Comparison of ENCODE assay signal across 8 mouse cellular contexts in the genomic region with DNA sequence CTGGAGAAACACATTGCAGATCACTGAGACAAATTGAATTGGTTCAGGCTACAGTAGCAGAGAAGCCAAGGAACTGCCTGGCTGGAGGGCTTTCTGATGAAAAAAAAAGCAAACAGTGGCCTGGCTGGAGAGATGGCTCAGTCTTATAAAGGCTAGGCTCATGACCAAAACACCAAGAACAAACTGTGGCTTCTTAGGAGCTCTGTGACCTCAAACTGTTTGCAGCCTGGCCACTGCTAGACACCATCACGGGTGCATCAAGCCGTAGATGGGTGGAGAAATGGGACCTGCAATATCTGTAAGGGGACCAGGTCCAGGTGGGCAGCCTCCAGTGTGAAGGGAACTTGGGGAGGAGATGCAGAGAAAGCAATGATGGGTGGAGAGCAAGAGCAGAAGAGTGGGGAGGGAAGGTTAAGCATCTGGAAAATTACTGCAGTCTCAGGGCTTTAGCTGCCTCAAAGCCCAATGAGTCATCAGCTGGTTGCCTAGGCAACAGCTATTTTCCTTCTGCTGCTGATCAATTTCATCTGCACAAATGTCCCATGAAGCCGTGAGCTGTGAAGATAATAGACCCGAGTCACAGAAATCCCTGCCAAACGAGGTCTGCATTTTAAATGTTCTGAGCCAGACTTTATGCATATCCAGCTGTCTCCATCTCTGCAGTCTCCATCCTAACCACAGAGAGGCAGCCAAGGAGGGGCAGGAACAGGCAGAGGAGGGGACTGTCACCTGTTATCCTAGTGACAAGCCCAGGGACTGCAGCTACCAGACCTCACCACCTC.
DNase-seq lines count a peak whose midpoint lies in the region; ATAC-seq and TF ChIP-seq lines count a peak whose summit lies in the region.

No protein-coding gene starts in this region.

- TF ChIP-seq CTCF in kidney, adult 2 months (conservative IDR thresholded peaks at IDR 0.05; ENCODE audit: insufficient read depth, insufficient read length, low read depth, low read length), result no peak
- peak; percentile 36; the same call in 1 of the 2 replicates for TF ChIP-seq CTCF in cortical plate, adult 2 months (IDR thresholded peaks at IDR 0.05; ENCODE audit: extremely low read depth, insufficient read depth, low read length)
- TF ChIP-seq CTCF in stomach, postnatal 0 days (IDR thresholded peaks at IDR 0.05; ENCODE audit: low read depth), result peak; percentile 30; the same call in 1 of the 2 replicates
- no peak for TF ChIP-seq CTCF in lung, adult 2 months (IDR thresholded peaks at IDR 0.05; ENCODE audit: insufficient read depth, low read length)

- DNase-seq in kidney, postnatal 4 days, result peak; percentile 7 to 9
- DNase-seq in kidney, adult 2 months, result no peak
- peak; percentile 17 for DNase-seq in gastrocnemius, postnatal 10 days
- DNase-seq in intestine, embryonic 14.5 days (ENCODE audit: low spot score), result no peak
- DNase-seq in midbrain, embryonic 11.5 days (ENCODE audit: low spot score, missing footprints), result peak; percentile 90
- DNase-seq in stomach, postnatal 0 days (ENCODE audit: low spot score), result no peak
- DNase-seq in lung, adult 2 months, result no peak

- H3K27ac ChIP-seq in kidney, adult 2 months (ENCODE audit: insufficient read depth, low read depth, low read length), result no peak overlapping the region
- peak overlapping the region; percentile 93 for H3K27ac ChIP-seq in cortical plate, adult 2 months (ENCODE audit: insufficient read depth, low read length)
- no peak overlapping the region; the same call in 1 of the 2 replicates for H3K27ac ChIP-seq in intestine, embryonic 14.5 days (ENCODE audit: low read depth)
- H3K27ac ChIP-seq in midbrain, embryonic 11.5 days (ENCODE audit: low read depth, low read length), result peak overlapping the region; percentile 71
- no peak overlapping the region for H3K27ac ChIP-seq in stomach, postnatal 0 days (replicated peaks)

- H3K4me1 ChIP-seq in kidney, adult 2 months (ENCODE audit: control insufficient read depth, insufficient read depth, low read length), result no peaks in the 10 kb centered on the region
- peaks cover 24% of the 10 kb centered on the region for H3K4me1 ChIP-seq in cortical plate, adult 2 months (ENCODE audit: control insufficient read depth, insufficient read depth, low read length)
- no peaks in the 10 kb centered on the region for H3K4me1 ChIP-seq in intestine, embryonic 14.5 days (replicated peaks; ENCODE audit: control insufficient read depth, insufficient read depth, low read length)
- peaks cover 17% of the 10 kb centered on the region for H3K4me1 ChIP-seq in midbrain, embryonic 11.5 days (ENCODE audit: control insufficient read depth, insufficient read depth, low read length)
- no peaks in the 10 kb centered on the region for H3K4me1 ChIP-seq in stomach, postnatal 0 days (replicated peaks; ENCODE audit: control insufficient read depth, insufficient read depth)
- no peaks in the 10 kb centered on the region for H3K4me1 ChIP-seq in lung, adult 2 months (ENCODE audit: control insufficient read depth, insufficient read depth, low read length)

- H3K4me3 ChIP-seq in kidney, adult 2 months (ENCODE audit: insufficient read depth, low read depth, low read length), result no peak overlapping the region
- no peak overlapping the region for H3K4me3 ChIP-seq in cortical plate, adult 2 months (ENCODE audit: insufficient read depth, low read length)
- H3K4me3 ChIP-seq in intestine, embryonic 14.5 days (ENCODE audit: low read depth, low read length), result no peak overlapping the region
- no peak overlapping the region for H3K4me3 ChIP-seq in midbrain, embryonic 11.5 days (ENCODE audit: low read depth, low read length)
- no peak overlapping the region for H3K4me3 ChIP-seq in stomach, postnatal 0 days (ENCODE audit: low read depth, low read length)
- H3K4me3 ChIP-seq in lung, adult 2 months (replicated peaks; ENCODE audit: extremely low read depth, low read depth, low read length), result no peak overlapping the region

- WGBS in kidney, adult 2 months, result 29% methylated on average over 5 of the region's 5 CpGs
- 58% methylated on average over 5 of the region's 5 CpGs for WGBS in intestine, embryonic 14.5 days
- WGBS in midbrain, embryonic 11.5 days, result 30% methylated on average over 5 of the region's 5 CpGs
- WGBS in stomach, postnatal 0 days, result 41% methylated on average over 5 of the region's 5 CpGs
- 49% methylated on average over 5 of the region's 5 CpGs for WGBS in lung, adult 2 months

- H3K27me3 ChIP-seq in kidney, adult 2 months (replicated peaks; ENCODE audit: control insufficient read depth, insufficient read depth, low read length), result no peaks in the 10 kb centered on the region
- H3K27me3 ChIP-seq in intestine, embryonic 14.5 days (replicated peaks; ENCODE audit: control insufficient read depth, insufficient read depth, low read length), result no peaks in the 10 kb centered on the region
- no peaks in the 10 kb centered on the region for H3K27me3 ChIP-seq in midbrain, embryonic 11.5 days (ENCODE audit: control insufficient read depth, insufficient read depth, low read length)
- H3K27me3 ChIP-seq in stomach, postnatal 0 days (ENCODE audit: control insufficient read depth, insufficient read depth, low read length), result no peaks in the 10 kb centered on the region

- no peaks in the 10 kb centered on the region for H3K36me3 ChIP-seq in kidney, adult 2 months (ENCODE audit: control insufficient read depth, insufficient read depth, low read length)
- H3K36me3 ChIP-seq in intestine, embryonic 14.5 days (ENCODE audit: control insufficient read depth, insufficient read depth, low read length), result no peaks in the 10 kb centered on the region
- H3K36me3 ChIP-seq in midbrain, embryonic 11.5 days (ENCODE audit: control insufficient read depth, insufficient read depth, low read length), result no peaks in the 10 kb centered on the region
- H3K36me3 ChIP-seq in stomach, postnatal 0 days (ENCODE audit: control insufficient read depth, insufficient read depth, low read length), result no peaks in the 10 kb centered on the region

- no peak overlapping the region for H3K4me2 ChIP-seq in intestine, embryonic 14.5 days (ENCODE audit: low read length)
- H3K4me2 ChIP-seq in midbrain, embryonic 11.5 days, result no peak overlapping the region; the same call in 1 of the 2 replicates
- H3K4me2 ChIP-seq in stomach, postnatal 0 days (replicated peaks; ENCODE audit: low read depth), result no peak overlapping the region

- no peak for TF ChIP-seq POLR2A in kidney, adult 2 months (IDR thresholded peaks at IDR 0.05; ENCODE audit: low read depth, low read length)
- no peak for TF ChIP-seq POLR2A in cortical plate, adult 2 months (IDR thresholded peaks at IDR 0.05; ENCODE audit: extremely low read depth, insufficient read depth, low read length)
- no peak for TF ChIP-seq POLR2A in lung, adult 2 months (IDR thresholded peaks at IDR 0.05; ENCODE audit: borderline replicate concordance, extremely low read depth, low read depth, low read length)

- no peak overlapping the region for H3K9ac ChIP-seq in intestine, embryonic 14.5 days (ENCODE audit: low read length)
- H3K9ac ChIP-seq in midbrain, embryonic 11.5 days (ENCODE audit: low read length), result no peak overlapping the region
- no peak overlapping the region for H3K9ac ChIP-seq in stomach, postnatal 0 days (ENCODE audit: low read length)

- H3K9me3 ChIP-seq in intestine, embryonic 14.5 days (ENCODE audit: control insufficient read depth, low read length), result no peaks in the 10 kb centered on the region
- no peaks in the 10 kb centered on the region for H3K9me3 ChIP-seq in midbrain, embryonic 11.5 days (ENCODE audit: control insufficient read depth, low read length)
- no peaks in the 10 kb centered on the region for H3K9me3 ChIP-seq in stomach, postnatal 0 days (ENCODE audit: control insufficient read depth, low read length)

- ATAC-seq in intestine, embryonic 14.5 days (replicated peaks; ENCODE audit: low FRiP score, low TSS enrichment, low read depth), result 0 out of 2 replicates have a peak, but pooled peaks have one; percentile 23
- ATAC-seq in midbrain, embryonic 11.5 days (ENCODE audit: low FRiP score), result peak; percentile 94
- ATAC-seq in stomach, postnatal 0 days (ENCODE audit: low FRiP score, low TSS enrichment), result 0 out of 2 replicates have a peak, but pooled peaks have one; percentile 35

- TF ChIP-seq EP300 in stomach, postnatal 0 days (optimal IDR thresholded peaks at IDR 0.05), result no peak

Comparison
In these comparisons a context has a peak if more than half of its experiments do, and no peak if none do; other contexts are left out.
1. DNase-seq: peak in kidney, postnatal 4 days (2 of 2), gastrocnemius, postnatal 10 days (single experiment) and midbrain, embryonic 11.5 days (single experiment); none in kidney, adult 2 months (single experiment), intestine, embryonic 14.5 days (single experiment), stomach, postnatal 0 days (single experiment) and lung, adult 2 months (single experiment).
2. H3K27ac ChIP-seq: peak in cortical plate, adult 2 months (single experiment) and midbrain, embryonic 11.5 days (single experiment); none in kidney, adult 2 months (single experiment), intestine, embryonic 14.5 days (single experiment) and stomach, postnatal 0 days (single experiment).
3. CTCF ChIP-seq: peak in cortical plate, adult 2 months (single experiment) and stomach, postnatal 0 days (single experiment); none in kidney, adult 2 months (single experiment) and lung, adult 2 months (single experiment).
4. ATAC-seq: peak in every context shown above with its lines; median percentile 94 in midbrain, embryonic 11.5 days; 35 in stomach, postnatal 0 days; 23 in intestine, embryonic 14.5 days.